Mouse (Mus musculus): ENCODE results near the gene Myo16.

Gene Myo16

GRCm38 (mm10) chr8:10586956-10587744 is 433.4 kb downstream of the Myo16 start:
- in situ Hi-C loops (cut with MboI; ENCODE audit: unreplicated experiment in 2 of 2), result no loop called here

DNA sequence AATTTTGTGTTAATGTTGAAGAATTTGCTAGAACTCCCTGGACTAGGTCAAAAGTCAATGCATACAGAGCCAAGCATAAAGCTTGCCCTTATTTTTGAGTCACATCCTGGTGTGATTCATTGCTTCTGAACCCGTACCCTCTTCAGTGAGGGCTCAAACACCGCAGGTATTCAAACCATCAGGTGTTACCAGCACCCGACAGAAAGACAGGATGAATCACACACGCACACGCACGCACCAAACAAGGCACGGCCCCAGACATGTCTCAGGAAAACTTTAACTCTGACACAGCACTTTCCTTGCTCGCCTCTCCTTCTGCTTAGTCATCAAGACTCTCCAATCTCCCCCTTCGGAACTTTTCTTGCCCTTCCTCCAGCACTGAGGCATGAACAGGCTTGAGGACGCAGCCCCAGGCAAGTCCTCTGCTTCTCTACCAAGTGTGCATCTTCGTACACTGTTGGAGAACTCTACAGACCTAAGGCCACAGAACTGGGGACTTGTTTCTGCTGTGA is 435.8 kb downstream of the Myo16 start:
- in situ Hi-C loops (cut with MboI; ENCODE audit: unreplicated experiment in 2 of 2), result no loop called here

- in situ Hi-C loops (cut with MboI; ENCODE audit: unreplicated experiment in 2 of 2), result no loop called here
Measured at GRCm38 (mm10) chr8:10592917-10593316, 439.2 kb downstream of the Myo16 start.

DNA sequence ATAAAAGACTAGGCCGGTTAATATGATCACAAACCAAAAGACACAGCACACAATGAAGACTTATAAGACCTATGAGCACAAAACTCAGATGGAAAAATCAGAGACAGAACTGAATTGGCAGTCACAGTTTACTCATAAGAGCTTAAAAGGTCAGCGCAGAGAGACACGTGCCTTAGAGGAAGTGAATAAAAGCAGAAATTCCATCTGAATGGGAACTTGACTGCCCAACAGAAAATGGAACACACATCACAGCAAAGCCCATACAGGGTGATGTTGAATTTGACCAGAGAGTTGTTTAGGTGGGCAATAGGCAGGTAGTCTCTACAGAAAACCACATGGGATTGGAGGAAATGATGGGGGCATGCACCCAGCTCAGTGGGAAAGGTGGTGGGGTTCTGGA is 442.6 kb downstream of the Myo16 start:
- in situ Hi-C loops (cut with MboI; ENCODE audit: unreplicated experiment in 2 of 2), result no loop called here

DNA sequence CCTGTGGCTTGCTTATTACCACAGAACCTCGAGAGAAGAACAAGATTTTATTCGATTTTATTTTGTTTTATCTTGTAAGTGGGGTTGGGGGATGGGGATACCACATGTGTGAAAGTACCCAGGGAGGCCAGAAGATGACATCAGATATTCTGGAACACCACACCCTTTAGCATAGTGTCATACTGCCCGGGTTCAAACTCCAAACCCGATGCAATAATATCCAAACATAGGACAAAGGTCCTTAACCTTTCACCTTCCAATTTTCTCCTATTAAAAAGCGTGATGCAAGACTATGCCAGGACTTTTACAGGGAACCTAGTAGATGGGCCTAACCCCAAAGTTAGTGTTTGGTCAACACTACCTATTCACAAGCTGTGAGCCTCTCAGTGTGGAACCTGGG is 443.9 kb downstream of the Myo16 start:
- in situ Hi-C loops (cut with MboI; ENCODE audit: unreplicated experiment in 2 of 2), result no loop called here

- in situ Hi-C loops (cut with MboI; ENCODE audit: unreplicated experiment in 2 of 2), result no loop called here
Measured at GRCm38 (mm10) chr8:10598889-10599288, 445.2 kb downstream of the Myo16 start.

DNA sequence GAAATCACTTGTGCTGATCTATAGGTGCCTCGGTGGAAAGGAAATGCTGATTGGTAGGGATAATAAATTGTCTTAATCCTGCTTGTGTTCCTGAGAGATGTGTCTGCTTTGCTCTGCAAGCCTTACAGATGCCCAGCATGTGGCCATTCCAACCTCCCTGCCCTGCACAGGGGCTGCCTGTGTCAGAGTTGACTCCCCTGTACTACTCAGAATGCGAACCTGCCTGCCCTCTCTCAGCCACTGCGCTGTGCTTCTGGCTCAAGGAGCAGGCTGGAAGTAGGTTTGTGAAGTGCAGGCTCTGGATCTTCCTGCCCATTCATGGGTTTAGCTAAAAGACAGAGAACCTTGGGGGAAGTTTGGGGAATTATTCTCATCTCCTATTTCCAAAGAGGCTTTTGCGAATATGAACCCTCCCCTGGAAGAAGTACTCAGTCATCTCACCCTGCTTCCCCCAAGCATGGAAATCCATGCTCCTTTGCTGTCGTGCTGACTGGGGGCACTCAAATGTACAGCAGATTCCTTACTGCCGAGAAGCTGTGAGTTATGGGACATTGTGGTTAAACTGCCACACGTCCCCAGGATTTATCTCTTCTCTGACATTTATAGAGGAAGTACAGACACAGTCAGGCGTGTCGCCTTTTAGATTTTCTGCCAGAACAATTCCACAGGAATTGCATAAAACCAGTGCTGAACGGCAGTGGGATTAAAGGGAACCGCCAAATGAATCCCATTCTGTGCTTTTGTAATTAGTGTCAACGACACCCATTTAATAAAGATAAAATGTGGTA is 452.5 kb downstream of the Myo16 start:
- in situ Hi-C loops (cut with MboI; ENCODE audit: unreplicated experiment in 2 of 2), result no loop called here

DNA sequence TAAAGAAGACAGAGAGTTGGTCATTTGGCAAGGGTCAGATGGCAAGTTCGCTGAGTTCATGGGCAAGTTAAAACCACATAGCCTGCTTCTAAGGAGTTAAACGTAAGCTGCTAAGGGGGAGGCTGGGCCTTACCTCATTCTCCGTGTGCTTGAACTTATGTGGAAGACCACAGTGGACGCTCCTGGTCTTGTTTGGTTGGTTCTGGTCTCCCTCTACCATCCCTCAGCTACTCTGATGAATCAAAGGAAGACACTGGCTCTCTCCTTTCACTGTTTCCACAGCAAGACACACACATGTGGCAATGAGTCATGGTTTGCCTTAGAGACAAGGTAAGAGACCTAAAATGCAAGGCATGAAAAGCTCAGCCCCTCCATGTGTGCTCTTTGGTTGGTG is 453.1 kb downstream of the Myo16 start:
- in situ Hi-C loops (cut with MboI; ENCODE audit: unreplicated experiment in 2 of 2), result no loop called here

GRCm38 (mm10) chr8:10611636-10612035 is 457.9 kb downstream of the Myo16 start:
- in situ Hi-C loops (cut with MboI; ENCODE audit: unreplicated experiment in 2 of 2), result no loop called here

DNA sequence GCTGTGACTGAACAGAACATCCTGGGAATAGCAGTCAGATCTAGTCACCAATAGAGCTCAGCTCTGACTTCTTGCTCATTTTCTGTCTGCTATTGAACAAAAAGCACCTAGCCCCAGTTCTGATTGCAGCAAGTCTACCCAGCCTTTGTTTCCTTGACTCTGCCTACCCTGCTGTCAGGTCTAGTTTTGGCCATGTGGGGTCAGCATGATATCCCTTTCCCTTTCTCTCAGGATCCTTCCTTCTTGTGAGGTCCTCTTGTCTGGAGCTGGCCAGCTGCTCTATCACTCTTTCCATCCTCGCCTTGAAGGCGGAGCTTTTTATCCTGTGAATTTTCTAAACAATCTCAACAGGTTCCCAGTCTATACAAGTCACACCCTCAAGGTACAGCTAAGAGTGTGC is 459.7 kb downstream of the Myo16 start:
- in situ Hi-C loops (cut with MboI; ENCODE audit: unreplicated experiment in 2 of 2), result no loop called here

- in situ Hi-C loops (cut with MboI; ENCODE audit: unreplicated experiment in 2 of 2), result no loop called here
Measured at GRCm38 (mm10) chr8:10619689-10620088, 466.0 kb downstream of the Myo16 start.

GRCm38 (mm10) chr8:10625262-10625661 is 471.6 kb downstream of the Myo16 start:
- in situ Hi-C loops (cut with MboI; ENCODE audit: unreplicated experiment in 2 of 2), result no loop called here

- in situ Hi-C loops (cut with MboI; ENCODE audit: unreplicated experiment in 2 of 2), result no loop called here
Measured at GRCm38 (mm10) chr8:10628725-10629124, 475.0 kb downstream of the Myo16 start.

DNA sequence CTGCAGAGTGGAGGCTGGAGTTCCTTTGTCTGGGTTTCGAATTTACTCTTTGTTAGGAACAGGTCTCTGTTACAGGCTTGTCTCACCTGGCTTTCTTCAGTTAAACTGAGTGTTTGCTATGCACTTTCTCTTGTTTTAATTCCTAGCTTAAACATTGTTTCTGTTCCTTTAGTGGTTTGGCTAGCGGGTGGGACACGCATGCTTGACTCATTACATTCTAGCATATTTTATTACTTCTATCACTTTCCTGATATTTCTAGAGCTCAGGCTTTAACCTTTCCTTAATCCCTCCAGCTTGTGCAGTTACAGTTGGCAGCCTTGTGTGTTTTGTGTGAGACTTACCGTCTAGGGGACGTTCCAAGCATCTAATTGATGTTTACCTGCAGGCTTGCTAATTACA is 476.2 kb downstream of the Myo16 start:
- in situ Hi-C loops (cut with MboI; ENCODE audit: unreplicated experiment in 2 of 2), result no loop called here

DNA sequence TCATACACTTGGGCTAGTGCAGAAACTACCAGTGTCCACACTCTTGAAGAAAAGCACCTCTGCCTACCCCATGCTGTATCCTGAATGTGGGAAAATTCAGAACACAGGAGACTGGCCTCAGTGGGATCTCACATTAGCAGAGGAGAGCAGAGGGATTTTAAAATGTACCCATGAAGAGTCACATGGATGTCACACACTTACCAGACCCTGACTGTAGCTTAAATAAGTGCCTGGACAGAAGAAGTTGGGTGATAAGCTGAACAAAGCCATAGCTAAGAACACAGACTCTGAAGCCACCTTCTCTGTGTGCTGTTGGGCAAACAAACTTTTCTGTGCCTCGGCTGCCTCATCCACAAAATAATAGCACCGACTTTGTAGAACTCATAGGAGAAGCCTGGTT is 477.3 kb downstream of the Myo16 start:
- in situ Hi-C loops (cut with MboI; ENCODE audit: unreplicated experiment in 2 of 2), result no loop called here

- in situ Hi-C loops (cut with MboI; ENCODE audit: unreplicated experiment in 2 of 2), result no loop called here
Measured at GRCm38 (mm10) chr8:10632603-10633002, 478.9 kb downstream of the Myo16 start.

- in situ Hi-C loops (cut with MboI; ENCODE audit: unreplicated experiment in 2 of 2), result no loop called here
Measured at GRCm38 (mm10) chr8:10633360-10634140, 479.8 kb downstream of the Myo16 start.

DNA sequence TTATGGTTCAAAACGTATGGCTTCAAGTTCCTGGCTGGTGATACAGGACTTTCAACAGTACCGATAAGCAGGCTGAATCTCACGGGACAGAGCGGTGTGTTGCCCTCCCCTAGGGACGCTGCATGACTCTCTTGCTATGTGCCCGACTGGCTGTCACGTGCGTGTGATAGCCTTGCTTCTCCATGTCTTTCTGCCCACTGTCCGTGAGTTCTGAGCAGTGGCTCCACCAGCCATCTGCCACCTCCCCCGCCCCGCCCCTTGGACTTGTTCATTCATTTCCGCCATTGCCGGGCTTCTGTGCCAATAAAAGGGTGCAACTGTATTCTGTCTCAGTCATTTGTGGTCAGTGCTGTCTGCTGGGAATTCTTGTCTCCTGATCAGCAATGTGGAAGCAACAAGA is 480.7 kb downstream of the Myo16 start:
- in situ Hi-C loops (cut with MboI; ENCODE audit: unreplicated experiment in 2 of 2), result no loop called here

GRCm38 (mm10) chr8:10638871-10639270 is 485.2 kb downstream of the Myo16 start:
- in situ Hi-C loops (cut with MboI; ENCODE audit: unreplicated experiment in 2 of 2), result no loop called here

DNA sequence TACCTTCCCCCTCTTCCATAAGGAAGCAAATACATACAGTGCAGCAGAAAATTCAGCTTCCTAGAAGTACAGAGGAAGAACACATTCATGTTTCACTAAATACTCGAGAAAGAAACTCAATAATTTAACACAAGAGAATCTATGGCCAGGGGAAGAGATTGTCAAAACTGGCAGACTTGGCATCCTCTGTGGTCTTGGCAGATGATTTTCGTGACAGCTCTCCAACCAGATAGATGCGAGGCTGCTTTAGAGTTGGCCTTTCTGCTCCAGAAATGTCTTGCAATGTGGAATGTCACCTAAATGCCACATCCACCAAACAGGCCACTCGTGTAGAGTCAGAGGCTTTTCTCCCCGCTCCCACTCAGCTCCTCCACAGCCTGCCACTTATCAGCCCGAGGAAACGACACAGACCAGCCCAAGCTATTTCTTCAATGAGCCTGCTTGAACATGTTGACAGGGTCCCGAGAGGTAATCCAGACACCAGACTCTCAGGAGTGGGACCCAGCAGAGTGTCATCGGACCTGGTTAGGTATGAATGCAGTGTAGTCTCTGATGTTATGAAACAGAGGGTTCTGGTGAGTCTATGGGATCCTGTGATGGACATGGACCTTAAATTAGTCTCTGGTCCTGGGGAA is 486.6 kb downstream of the Myo16 start:
- in situ Hi-C loops (cut with MboI; ENCODE audit: unreplicated experiment in 2 of 2), result no loop called here

GRCm38 (mm10) chr8:10640859-10641258 is 487.1 kb downstream of the Myo16 start:
- in situ Hi-C loops (cut with MboI; ENCODE audit: unreplicated experiment in 2 of 2), result no loop called here
